Mouse (Mus musculus) liver, adult (tissue): ENCODE measurements around the gene Usp35.

Experiments used
- GATA4 ChIP-seq: IDR thresholded peaks from 2 replicates; pipeline ENCODE4 v1.6.1; 2014; ENCODE audit warnings: mild to moderate bottlenecking, low read length; ENCODE audit not compliant: insufficient replicate concordance

The Usp35 gene

GRCm38 (mm10) chr7:97331726-97332666 lies at the start of gene Usp35, which contains the start of gene Kctd21:
TSS of gene Usp35 (minus strand) at chr7:97332020.
TSS of gene Kctd21 (plus strand) at chr7:97332327.
- TF ChIP-seq GATA4 = no peak

- no peak for TF ChIP-seq GATA4
These were observed 48.8 kb upstream of the Usp35 start for GRCm38 (mm10) chr7:97380500-97381123.

- TF ChIP-seq GATA4 = no peak
These were observed 47.5 kb upstream of the Usp35 start for GRCm38 (mm10) chr7:97379304-97379703.

- TF ChIP-seq GATA4 = no peak
These were observed 44.1 kb upstream of the Usp35 start for GRCm38 (mm10) chr7:97375906-97376305.

DNA sequence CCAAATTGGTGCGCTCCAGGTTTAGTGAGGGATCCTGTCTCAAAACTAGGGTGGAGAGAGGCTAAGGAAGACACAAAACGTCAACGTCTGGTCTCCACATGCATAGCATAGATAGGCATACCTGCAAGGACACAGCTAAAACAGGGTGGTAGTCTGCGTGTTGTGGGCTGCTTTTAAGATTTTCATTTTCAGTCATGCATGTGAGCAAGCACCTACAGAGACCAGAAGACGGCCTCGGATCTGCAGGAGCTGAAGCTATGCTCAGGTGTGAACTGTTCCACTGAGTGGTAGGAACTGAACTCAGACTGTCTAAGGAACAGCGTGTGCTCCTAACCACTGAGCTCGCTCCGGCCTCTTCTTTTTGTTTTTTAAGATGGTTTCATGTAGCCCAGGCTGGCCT lies 43.3 kb upstream of the Usp35 start:
- TF ChIP-seq GATA4 = no peak

DNA sequence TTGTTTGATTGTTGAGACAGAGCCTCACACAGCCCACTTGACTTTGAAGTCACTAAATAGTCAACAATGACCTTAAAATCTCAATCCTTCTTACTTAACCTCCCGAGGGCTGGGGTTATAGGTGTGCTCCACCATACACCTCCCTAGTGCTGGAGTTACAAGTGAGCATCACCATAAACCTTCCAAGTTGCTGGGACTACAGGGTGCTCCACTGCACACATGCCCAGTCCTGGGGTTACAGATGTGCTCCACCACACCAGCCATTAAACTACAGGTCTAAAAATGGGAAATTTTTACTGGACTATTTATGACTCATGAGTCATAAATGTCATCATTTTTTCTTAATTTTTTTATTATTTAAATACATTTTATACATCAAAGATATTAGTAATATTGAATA lies 34.1 kb upstream of the Usp35 start:
- no peak for TF ChIP-seq GATA4

DNA sequence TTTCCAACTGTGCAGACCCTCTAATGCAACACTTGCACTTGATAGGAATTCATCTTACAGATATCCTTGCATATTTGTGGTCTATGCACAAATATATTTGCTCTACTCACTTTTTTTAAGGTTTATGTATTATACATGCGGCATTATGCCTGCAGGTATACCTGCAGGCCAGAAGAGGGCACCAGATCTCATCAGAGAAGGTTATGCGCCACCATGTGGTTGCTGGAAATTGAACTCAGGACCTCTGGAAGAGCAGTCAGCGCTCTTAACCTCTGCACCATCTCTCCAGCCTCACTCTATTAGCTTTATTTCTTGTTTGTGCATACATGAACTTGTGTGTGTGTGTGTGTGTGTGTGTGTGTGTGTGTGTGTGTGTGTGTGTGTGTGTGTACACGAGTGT lies 29.6 kb upstream of the Usp35 start:
- no peak for TF ChIP-seq GATA4

- TF ChIP-seq GATA4 = no peak
These were observed 29.1 kb upstream of the Usp35 start for GRCm38 (mm10) chr7:97360955-97361354.

- no peak for TF ChIP-seq GATA4
These were observed 28.3 kb upstream of the Usp35 start for GRCm38 (mm10) chr7:97360166-97360565.

DNA sequence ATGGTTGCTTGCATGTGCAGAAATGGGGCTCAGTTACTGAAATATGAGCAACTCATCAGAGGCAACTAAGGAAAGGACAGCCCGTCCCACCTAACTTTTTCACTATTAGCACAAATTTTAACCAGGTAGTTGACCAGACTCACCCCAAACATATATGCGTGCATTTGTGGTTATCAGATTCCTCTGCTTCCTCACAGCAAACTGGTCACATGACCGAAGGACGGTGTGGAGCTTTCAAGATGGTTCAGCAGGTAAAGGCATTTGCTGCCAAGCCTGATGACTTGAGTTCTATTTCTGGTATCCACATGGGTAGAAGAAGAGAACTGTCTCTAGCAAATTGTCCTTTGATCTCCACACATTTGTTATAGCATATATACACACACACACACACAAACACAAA lies 26.5 kb upstream of the Usp35 start:
- TF ChIP-seq GATA4 = no peak

GRCm38 (mm10) chr7:97357840-97358239 lies 26.0 kb upstream of the Usp35 start:
- TF ChIP-seq GATA4 = no peak

DNA sequence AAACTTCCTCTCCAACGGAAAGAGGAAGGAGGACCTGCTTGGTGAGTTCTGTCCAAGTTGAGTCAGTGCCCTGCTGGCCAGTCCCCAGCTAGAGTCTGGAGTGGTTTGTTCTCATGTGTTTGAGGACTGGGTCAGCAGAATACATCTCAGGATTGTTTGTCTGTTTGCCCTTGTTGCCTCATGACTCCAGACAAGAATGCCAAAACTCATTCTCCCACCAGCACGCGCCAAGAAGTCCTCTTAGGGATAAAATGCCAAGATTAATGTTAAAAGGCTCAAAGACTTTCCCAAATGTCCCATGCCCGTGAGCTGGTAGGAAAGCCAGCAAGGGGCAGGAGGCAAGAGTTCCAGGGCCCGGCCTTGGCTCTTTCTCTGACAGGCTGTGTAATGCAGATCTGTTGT lies 25.1 kb upstream of the Usp35 start:
- no peak for TF ChIP-seq GATA4

- TF ChIP-seq GATA4 = no peak
These were observed 24.4 kb upstream of the Usp35 start for GRCm38 (mm10) chr7:97356253-97356652.

DNA sequence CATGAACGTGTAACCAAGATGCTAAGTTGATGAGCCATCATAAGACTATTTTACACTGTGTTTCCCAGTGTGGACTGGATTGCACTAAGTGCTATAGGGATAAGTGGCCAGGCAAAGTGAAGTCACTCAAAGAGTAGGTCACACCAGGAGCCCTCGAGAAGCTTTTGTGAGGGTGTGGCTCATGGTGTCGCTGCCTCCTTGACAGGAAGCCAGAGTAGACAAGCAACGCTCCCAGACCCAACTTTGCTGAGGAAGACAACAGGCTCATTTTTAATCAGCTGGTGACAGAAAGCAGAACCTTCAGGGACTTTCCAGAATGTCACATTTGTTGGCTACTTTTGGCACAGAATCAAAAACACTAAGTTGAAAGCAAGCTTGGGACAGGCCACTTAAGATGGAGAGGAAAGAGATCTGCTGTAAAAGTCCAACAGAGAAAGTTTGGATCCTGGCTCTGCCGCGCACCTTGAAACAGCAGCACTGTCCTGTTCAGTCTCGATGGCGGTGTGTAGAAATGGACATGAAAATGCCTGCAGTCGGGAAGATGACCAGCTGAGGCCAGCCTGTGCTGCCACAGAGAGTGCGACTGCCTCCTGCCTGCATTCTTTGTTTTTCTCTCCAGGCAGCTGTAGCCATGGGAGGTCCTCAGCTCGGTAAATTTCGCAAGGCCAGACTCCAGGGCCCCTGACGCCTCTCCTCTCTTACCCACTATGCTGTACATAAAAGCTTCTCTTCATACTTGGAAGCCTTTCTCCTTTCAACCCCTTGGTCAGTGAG lies 23.4 kb upstream of the Usp35 start:
- TF ChIP-seq GATA4 = no peak

DNA sequence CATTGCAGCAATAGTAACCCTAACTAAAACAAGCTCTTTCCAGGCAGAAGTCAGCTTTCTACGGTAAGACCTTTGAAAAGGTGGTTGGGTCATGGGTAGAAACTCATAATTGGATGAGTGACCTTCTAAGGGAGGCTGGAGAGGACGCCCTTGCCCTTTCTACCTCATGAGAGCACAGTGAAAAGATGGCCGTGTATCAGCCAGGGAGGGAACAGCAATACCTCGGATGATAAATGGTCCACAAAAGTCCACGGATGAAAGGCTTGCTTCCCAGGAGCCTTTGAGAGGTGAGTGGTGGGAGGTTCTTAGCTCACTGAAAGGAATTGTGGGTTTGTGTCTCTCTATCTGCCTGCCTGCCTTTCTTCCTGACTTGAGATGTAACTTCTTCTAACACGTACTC lies 21.5 kb upstream of the Usp35 start:
- TF ChIP-seq GATA4 = no peak
